ENCODE assay signal across 20 mouse cellular contexts in the genomic region with DNA sequence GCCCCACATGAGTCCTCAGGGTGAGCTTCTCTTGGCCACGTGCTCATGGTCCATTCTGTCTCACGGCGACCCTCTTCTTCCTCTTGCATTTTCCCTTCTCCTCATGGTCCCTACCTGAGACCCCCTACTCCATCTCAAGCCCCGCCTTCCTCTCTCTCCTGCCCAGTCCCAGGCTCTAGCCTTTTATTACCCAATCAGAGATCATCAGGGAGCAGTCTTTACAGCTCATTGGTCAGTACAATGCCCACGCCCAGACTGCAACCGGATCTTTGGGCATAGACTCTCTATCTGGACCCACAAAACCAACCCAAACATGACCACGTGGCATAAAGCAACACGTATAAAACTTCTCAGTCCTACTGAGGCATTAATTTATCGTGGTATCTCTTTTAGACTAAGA. TPM values are rescaled to one million over a fixed set of nuclear protein-coding genes. Genes with fewer than 3 reads are reported as not detected.
DNase-seq lines count a peak whose midpoint lies in the region.
"Had no signal": no experiment of that assay in that cellular context is flagged by ENCODE, and none has a peak within 500 bp of the region (broad histone marks: within the 10 kb centered on the region; RNA-seq: fewer than 3 reads in every experiment).

No protein-coding gene starts in this region.

- DNase-seq in heart, adult 11 months = peak; percentile 55
- DNase-seq in heart, postnatal 10 days = no peak
- peak; percentile 28 for DNase-seq in ES-CJ7 (ENCODE audit: low read depth, low spot score)
- peak; percentile 62 for DNase-seq in R1 (ENCODE audit: low read depth, low spot score)
- DNase-seq in thymus, adult 18-20 months = no peak
- DNase-seq in layer of hippocampus, adult 11-12 months (ENCODE audit: low spot score) = no peak
- DNase-seq: adrenal gland, adult 2 months; adrenal gland, adult 8-10 months; adrenal gland, postnatal 10 days; adrenal gland, postnatal 14 days; adrenal gland, postnatal 25 days; adrenal gland, postnatal 36 days; B cell, adult 2 months; cerebellum, adult 11 months; cerebellum, adult 11-12 months; cerebellum, adult 18-20 months; cerebellum, adult 2 months; cerebellum, adult 8-10 months had no signal

- intact Hi-C loops in heart, postnatal 10 days (cut with DNase I) = no loop called here

RNA-seq across cellular contexts. Expression of a gene that starts 21.5 kb away (rescaled TPM):
- 1 to 10 TPM; 1.7 TPM for total RNA-seq in heart, postnatal 10 days (2021)
- total RNA-seq: MEL had no signal

RNA-seq across cellular contexts. Expression of a gene that starts 29.5 kb away (rescaled TPM):
- total RNA-seq in heart, postnatal 10 days (2021) = 10 to 100 TPM; 12.9 to 16.5 TPM
- total RNA-seq: ES-E14 had no signal

RNA-seq across cellular contexts. Expression of a gene that starts 35.5 kb away (rescaled TPM):
- 1 to 10 TPM in 1 of 2 experiments, under 1 TPM in 1; 0.92 to 1.8 TPM for total RNA-seq in heart, postnatal 10 days (2021)
- total RNA-seq: adrenal gland, postnatal 14 days; ES-E14 had no signal

RNA-seq across cellular contexts. Expression of a gene that starts 37.4 kb away (rescaled TPM):
- total RNA-seq in heart, postnatal 10 days (2021) = under 1 TPM; 0.29 to 0.45 TPM

Comparison
In these comparisons a context has a peak if more than half of its experiments do, and no peak if none do; other contexts are left out.
1. DNase-seq: peak in heart, adult 11 months (single experiment), ES-CJ7 (single experiment) and R1 (single experiment); none in heart, postnatal 10 days (0 of 2), thymus, adult 18-20 months (0 of 2) and layer of hippocampus, adult 11-12 months (single experiment).